Mouse (Mus musculus): ENCODE results near the gene Carm1.

GRCm38 (mm10) chr9:21626571-21626970, 79.9 kb downstream of the Carm1 start:
- TF ChIP-seq CTCF (IDR thresholded peaks at IDR 0.05; ENCODE audit: extremely low read depth, insufficient read depth, low read length) (0 out of 2 replicates have a peak, but pooled peaks have one; percentile 19), POLR2A (IDR thresholded peaks at IDR 0.05; ENCODE audit: extremely low read depth, insufficient read depth, low read length) (no peak)
